Mouse (Mus musculus) spleen, adult 2 months (tissue): ENCODE measurements around the gene Cd5l. TPM values are rescaled to one million over a fixed set of nuclear protein-coding genes. Genes with fewer than 3 reads are reported as not detected.
"Not testable (repeated sequence)": the region's sequence is repeated elsewhere in the genome, so short reads cannot be mapped to it uniquely, and the experiment has no call there.

ENCODE experiments used
- DNase-seq, 2 experiments: peaks; one replicate each; pipeline versions ENCODE4 v3.0.0 to v3.0.0-alpha.2; 2012 to 2021; ENCODE audit warnings: low spot score in 2 of 2, low read depth in 1 of 2
- H3K27ac ChIP-seq: fragments of 200-500 bp; 2 replicates; pipeline ENCODE4 v1.5.1; 2012; ENCODE audit warnings: low read length, inconsistent platforms; ENCODE audit not compliant: insufficient read depth
- H3K27me3 ChIP-seq: fragments of 200-500 bp; 2 replicates; pipeline ENCODE4 v1.6.1; 2012; ENCODE audit warnings: mild to moderate bottlenecking, moderate library complexity, low read length, inconsistent platforms; ENCODE audit not compliant: control insufficient read depth, insufficient read depth
- H3K36me3 ChIP-seq: fragments of 200-500 bp; 2 replicates; pipeline ENCODE4 v1.6.1; 2012; ENCODE audit warnings: mild to moderate bottlenecking, low read length, inconsistent platforms; ENCODE audit not compliant: control insufficient read depth, insufficient read depth
- H3K4me1 ChIP-seq: fragments of 200-500 bp; 2 replicates; pipeline ENCODE4 v1.6.1; 2011; ENCODE audit warnings: inconsistent platforms; ENCODE audit not compliant: control insufficient read depth, insufficient read depth, insufficient read length
- H3K4me3 ChIP-seq: fragments of 200-500 bp; 2 replicates; pipeline ENCODE4 v1.5.1; 2011; ENCODE audit warnings: mild to moderate bottlenecking, inconsistent platforms; ENCODE audit not compliant: insufficient read depth, insufficient read length; ENCODE audit errors: extremely low read depth
- CTCF ChIP-seq: fragments of 200-500 bp; IDR thresholded peaks from 2 replicates; pipeline ENCODE4 v1.5.1; 2011; ENCODE audit warnings: mild to moderate bottlenecking, inconsistent platforms; ENCODE audit not compliant: insufficient read depth, insufficient read length, insufficient replicate concordance; ENCODE audit errors: extremely low read depth
- POLR2A ChIP-seq: fragments of 200-500 bp; IDR thresholded peaks from 2 replicates; pipeline ENCODE4 v1.6.1; 2011; ENCODE audit warnings: low read depth, low read length, inconsistent platforms
- WGBS: fragments of 180-500 bp; shearing (Covaris S2); methylation state at CpG from one replicate; pipeline ENCODE4 v1.1.7; 2018; 5-methylcytosine and 5-hydroxymethylcytosine counted together
- polyA plus RNA-seq: library from polyadenylated mRNA; depleted of rRNA; stranded (reverse); fragments of >200 nt; gene quantifications from 2 replicates; pipeline ENCODE4 v1.2.3, GENCODE M21; 2012

Cd5l gene
- polyA plus RNA-seq, 1 experiment: 56.0 TPM

DNA sequence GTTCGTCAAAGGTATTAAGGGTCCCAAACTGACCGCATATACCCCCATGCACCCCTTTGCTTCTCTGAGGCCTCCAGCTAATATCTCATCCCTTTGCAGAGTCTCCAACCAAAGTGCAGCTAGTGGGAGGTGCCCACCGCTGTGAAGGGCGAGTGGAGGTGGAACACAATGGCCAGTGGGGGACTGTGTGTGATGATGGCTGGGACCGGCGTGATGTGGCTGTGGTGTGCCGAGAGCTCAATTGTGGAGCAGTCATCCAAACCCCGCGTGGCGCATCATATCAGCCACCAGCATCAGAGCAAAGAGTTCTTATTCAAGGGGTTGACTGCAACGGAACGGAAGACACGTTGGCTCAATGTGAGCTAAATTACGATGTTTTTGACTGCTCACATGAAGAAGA lies 8.0 kb downstream of the Cd5l start:
- TF ChIP-seq CTCF (no peak), POLR2A (no peak)
- H3K27me3 ChIP-seq: no peaks in the 10 kb centered on the region
- DNase-seq: no peak
- no peak overlapping the region for H3K4me3 ChIP-seq
- H3K4me1 ChIP-seq: peaks cover 11% of the 10 kb centered on the region
- H3K27ac ChIP-seq: no peak overlapping the region
- no peaks in the 10 kb centered on the region for H3K36me3 ChIP-seq
- WGBS: 93% methylated on average over 14 of the region's 14 CpGs

DNA sequence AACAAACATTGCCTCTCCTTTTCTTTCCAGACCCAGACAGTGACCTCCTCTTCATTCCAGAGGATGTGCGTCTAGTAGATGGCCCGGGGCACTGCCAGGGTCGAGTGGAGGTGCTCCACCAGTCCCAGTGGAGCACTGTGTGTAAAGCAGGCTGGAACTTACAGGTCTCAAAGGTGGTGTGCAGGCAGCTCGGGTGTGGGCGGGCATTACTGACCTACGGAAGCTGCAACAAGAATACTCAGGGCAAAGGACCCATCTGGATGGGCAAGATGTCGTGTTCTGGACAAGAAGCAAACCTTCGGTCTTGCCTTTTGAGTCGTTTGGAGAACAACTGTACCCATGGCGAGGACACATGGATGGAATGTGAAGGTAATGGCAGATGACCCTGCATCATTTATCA lies 9.8 kb downstream of the Cd5l start:
- no peak overlapping the region for H3K27ac ChIP-seq
- peaks cover 3% of the 10 kb centered on the region for H3K4me1 ChIP-seq
- H3K27me3 ChIP-seq: no peaks in the 10 kb centered on the region
- 89% methylated on average over 10 of the region's 10 CpGs for WGBS
- H3K4me3 ChIP-seq: no peak overlapping the region
- DNase-seq: no peak
- H3K36me3 ChIP-seq: peaks cover 2% of the 10 kb centered on the region; the same call in 1 of the 2 replicates
- TF ChIP-seq POLR2A (no peak), CTCF (no peak)

DNA sequence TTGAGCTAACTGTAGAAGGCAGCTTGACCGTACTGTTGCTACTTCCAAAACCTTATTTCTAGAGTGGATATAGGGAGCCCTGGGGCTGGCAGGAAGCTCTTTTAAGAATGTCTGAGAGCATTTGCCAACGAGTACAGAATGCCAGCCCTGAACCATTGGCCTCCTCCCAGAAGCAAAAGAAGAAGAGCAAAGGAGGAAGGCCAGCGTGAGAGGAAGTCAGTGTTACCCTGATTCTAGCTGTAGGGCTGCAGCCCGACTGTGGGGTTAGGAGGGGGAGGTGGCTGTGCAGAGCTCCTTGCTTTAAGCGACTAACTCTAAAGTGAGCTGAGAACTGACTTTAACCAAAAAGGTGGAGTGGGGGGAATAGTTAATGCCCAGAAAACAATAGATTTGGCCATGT lies 11.5 kb downstream of the Cd5l start:
- Histone ChIP-seq H3K27me3 (no peaks in the 10 kb centered on the region), H3K4me3 (no peak overlapping the region), H3K36me3 (peaks cover 2% of the 10 kb centered on the region; the same call in 1 of the 2 replicates), H3K27ac (no peak overlapping the region), H3K4me1 (no peaks in the 10 kb centered on the region; the same call in 1 of the 2 replicates)
- no peak for TF ChIP-seq POLR2A
- TF ChIP-seq CTCF: no peak
- 24% methylated on average over 5 of the region's 5 CpGs for WGBS
- peak in 1 of 2 experiments; percentile 35 for DNase-seq

DNA sequence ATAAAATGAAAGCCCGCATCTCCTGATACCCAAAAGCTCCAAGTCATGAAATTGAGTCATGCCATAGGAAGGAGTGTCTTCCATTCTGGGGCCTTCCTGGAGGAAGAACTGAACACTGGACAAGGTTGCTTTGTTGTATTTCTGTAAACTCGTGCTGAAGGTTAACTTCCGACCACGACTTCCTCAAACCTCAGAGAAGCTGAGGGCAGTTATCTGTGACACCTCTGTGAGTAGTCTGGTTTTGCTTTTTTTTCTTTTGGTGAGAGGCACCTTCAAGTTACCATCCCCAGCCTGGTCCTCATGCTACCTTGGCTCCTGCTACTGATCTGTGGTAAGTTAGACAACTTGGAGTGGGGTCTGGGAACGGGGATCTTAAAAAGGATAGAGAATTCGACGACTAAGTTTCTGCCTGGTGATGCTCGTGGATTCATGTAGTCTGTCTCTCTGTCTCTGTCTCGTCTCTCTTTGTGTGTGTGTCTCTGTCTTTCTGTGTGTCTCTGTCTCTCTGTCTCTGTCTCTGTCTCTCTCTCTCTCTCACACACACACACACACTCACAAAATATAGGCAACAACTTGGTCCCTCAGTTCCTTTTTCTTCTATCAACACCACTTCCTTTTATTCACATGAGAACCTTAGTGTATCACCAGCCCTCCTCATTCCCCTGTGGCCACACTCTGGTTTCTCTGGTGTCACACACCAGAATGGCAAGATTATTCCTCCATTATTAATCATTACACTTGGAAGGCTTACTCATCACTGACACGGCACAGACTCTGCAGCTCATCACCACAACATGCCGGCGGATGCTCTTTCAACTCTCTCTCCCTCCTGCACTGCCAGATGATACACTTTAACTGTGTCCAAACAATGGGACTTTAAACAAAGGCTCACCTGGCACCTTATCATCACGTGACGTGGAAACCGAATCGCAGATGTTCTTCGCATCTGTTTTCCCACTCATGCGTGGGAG lies 18.8 kb downstream of the Cd5l start, which contains the start of gene Fcrl1:
Gene Fcrl1, plus strand, starts transcription at position 193 of the 971 bp plus-strand sequence.
- Histone ChIP-seq H3K36me3 (peaks cover 2% of the 10 kb centered on the region; the same call in 1 of the 2 replicates), H3K27me3 (no peaks in the 10 kb centered on the region), H3K4me1 (peaks cover 4% of the 10 kb centered on the region; the same call in 1 of the 2 replicates), H3K27ac (peak within 1 kb of the TSS; percentile 87), H3K4me3 (peak within 1 kb of the TSS; percentile 70)
- peak; percentile 60 to 73 for DNase-seq
- WGBS: 23% methylated on average over 18 of the region's 18 CpGs
- no peak for TF ChIP-seq CTCF
- TF ChIP-seq POLR2A: peak; percentile 51

DNA sequence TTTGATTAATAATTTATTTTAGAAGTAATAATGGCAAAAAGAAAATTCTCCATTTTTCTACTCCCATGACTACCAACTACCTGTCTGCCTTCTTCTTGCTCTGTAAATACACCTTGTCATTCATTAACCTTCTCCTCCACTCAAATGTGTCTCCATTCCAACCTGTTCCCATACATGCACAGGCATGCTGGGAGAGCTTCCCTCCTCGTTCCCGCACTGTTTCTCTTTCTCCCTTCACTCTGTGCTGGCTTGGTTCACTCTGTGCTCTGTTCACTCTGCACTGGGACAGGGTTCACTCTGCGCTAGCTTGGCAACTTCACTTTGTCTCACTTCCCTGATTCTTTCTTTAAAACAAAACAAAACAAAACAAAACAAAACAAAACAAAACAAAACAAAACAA lies 19.5 kb downstream of the Cd5l start:
- H3K27ac ChIP-seq: peak overlapping the region; percentile 87
- no peaks in the 10 kb centered on the region for H3K27me3 ChIP-seq
- H3K4me3 ChIP-seq: peak overlapping the region; percentile 70
- TF ChIP-seq CTCF: no peak
- TF ChIP-seq POLR2A: no peak
- peaks cover 10% of the 10 kb centered on the region; the same call in 1 of the 2 replicates for H3K4me1 ChIP-seq
- 41% methylated on average over 3 of the region's 3 CpGs for WGBS
- no peaks in the 10 kb centered on the region for H3K36me3 ChIP-seq
- DNase-seq: no peak

DNA sequence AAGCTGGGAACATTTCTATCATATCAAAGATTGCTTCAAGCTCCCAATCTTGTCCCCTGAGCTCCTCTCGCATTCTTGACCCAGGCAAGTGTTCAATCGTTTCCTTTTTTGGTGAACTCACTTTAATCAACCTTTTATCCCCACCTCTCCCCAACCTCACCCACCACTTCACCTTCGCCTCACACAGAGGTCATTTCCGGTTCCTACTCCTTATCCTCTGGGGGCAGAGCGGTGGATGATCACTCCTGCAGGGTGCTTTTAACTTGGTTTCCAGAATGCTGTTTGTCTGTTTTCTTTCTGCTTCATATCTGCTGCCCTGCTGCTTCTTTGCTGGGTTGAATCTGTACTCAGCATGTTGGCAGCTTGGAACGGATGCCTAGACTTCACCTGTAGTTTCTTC lies 20.0 kb downstream of the Cd5l start:
- Histone ChIP-seq H3K36me3 (no peaks in the 10 kb centered on the region; the same call in 1 of the 2 replicates), H3K4me3 (peak overlapping the region; percentile 45), H3K4me1 (peaks cover 12% of the 10 kb centered on the region; the same call in 1 of the 2 replicates), H3K27ac (peak overlapping the region; percentile 93), H3K27me3 (no peaks in the 10 kb centered on the region)
- WGBS: 31% methylated on average over 6 of the region's 6 CpGs
- DNase-seq: peak in 1 of 2 experiments; percentile 44
- TF ChIP-seq POLR2A (no peak; the same call in 1 of the 2 replicates), CTCF (no peak)

DNA sequence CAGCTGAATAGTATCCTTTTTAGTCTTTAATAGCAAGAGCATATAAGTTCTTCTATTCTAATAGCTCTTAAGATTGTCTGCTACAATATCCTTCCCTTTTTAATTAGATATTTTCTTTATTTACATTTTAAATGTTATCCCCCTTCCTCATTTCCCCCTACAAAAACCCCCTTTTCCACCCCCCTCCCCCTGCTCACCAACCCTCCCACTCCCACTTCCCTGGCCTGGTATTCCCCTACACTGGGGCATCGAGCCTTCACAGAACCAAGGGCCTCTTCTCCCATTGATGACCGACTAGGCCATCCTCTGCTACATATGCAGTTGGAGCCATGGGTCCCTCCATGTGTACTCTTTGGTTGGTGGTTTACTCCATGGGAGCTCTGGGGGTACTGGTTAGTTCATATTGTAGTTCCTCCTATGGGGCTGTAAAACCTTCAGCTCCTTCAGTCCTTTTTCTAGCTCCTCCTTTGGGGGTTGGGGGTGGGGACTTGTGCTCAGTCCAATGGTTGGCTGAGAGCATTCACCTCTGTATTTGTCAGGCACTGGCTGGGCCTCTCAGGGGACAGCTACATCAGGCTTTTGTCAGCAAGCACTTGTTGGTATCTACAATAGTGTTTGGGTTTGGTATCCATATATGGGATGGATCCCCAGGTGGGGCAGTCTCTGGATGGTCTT lies 22.1 kb downstream of the Cd5l start:
- H3K4me1 ChIP-seq: peaks cover 12% of the 10 kb centered on the region; the same call in 1 of the 2 replicates
- DNase-seq: peak; percentile 46 to 80
- peak overlapping the region; percentile 26 for H3K4me3 ChIP-seq
- H3K27ac ChIP-seq: peak overlapping the region; percentile 79
- H3K36me3 ChIP-seq, H3K27me3 ChIP-seq: not testable (repeated sequence)
- 46% methylated on average over 2 of the region's 2 CpGs for WGBS
